Comparison of ENCODE assay signal across 8 mouse cellular contexts in genomic region chr4:149810372-149810771, GRCm38 (mm10). TPM values are rescaled to one million over a fixed set of nuclear protein-coding genes. Genes with fewer than 3 reads are reported as not detected.
A peak's percentile ranks its signal among the peaks of the same experiment; 100 is the strongest.
DNase-seq lines count a peak whose midpoint lies in the region; TF ChIP-seq lines count a peak whose summit lies in the region.
"Not testable (repeated sequence)": the region's sequence is repeated elsewhere in the genome, so short reads cannot be mapped to it uniquely, and the experiment has no call there.

No protein-coding gene starts in this region.

- peaks cover 22 to 34% of the 10 kb centered on the region in 2 experiments for H3K4me1 ChIP-seq in CH12.LX (ENCODE audit: control insufficient read depth in 1 of 2, insufficient read depth in 2 of 2)
- H3K4me1 ChIP-seq in limb, embryonic 10.5 days, result peaks cover 29% of the 10 kb centered on the region

- DNase-seq in CH12.LX (ENCODE audit: extremely low read depth); limb, embryonic 10.5 days (ENCODE audit: low spot score): not testable (repeated sequence)
- peak; percentile 51 to 56 for DNase-seq in cerebellum, postnatal 10 days
- DNase-seq in gastrocnemius, postnatal 14 days, result peak; percentile 53
- peak; percentile 48 for DNase-seq in kidney, postnatal 14 days
- peak; percentile 62 for DNase-seq in ovary, postnatal 10 days (ENCODE audit: low spot score)
- DNase-seq in testis, postnatal 10 days (ENCODE audit: low spot score), result peak; percentile 82
- peak; percentile 73 for DNase-seq in urinary bladder, postnatal 10 days (ENCODE audit: low spot score)

- not testable (repeated sequence) for H3K9ac ChIP-seq in CH12.LX (ENCODE audit: insufficient read depth, low read depth)

- dilution Hi-C loops in CH12.LX (cut with MboI; ENCODE audit: extremely low pct_ligation_motif_present, extremely low pct_unique_long_range_greater_than_20kb, low sequenced_read_pairs), result not testable (repeated sequence)

- in situ Hi-C loops in CH12.LX (cut with MboI; ENCODE audit: low pct_ligation_motif_present, low pct_unique_long_range_greater_than_20kb, low sequenced_read_pairs), result not testable (repeated sequence)

- not testable (repeated sequence) for H3K4me3 ChIP-seq in CH12.LX (replicated peaks in 1 of 3; ENCODE audit: low read depth in 2 of 3, low read length in 2 of 3, poor library complexity in 1 of 3); limb, embryonic 10.5 days

- TF ChIP-seq EP300 in CH12.LX (IDR thresholded peaks at IDR 0.05; ENCODE audit: low read length), result not testable (repeated sequence)

- not testable (repeated sequence) for TF ChIP-seq RAD21 in CH12.LX (IDR thresholded peaks at IDR 0.05; ENCODE audit: low read depth, low read length)

- intact Hi-C loops in gastrocnemius, postnatal 14 days (cut with DNase I; ENCODE audit: low total_unique reads), result not testable (repeated sequence)

- not testable (repeated sequence) for H3K9me3 ChIP-seq in CH12.LX (replicated peaks; ENCODE audit: low read length); limb, embryonic 10.5 days (replicated peaks)

- not testable (repeated sequence) for H3K4me2 ChIP-seq in CH12.LX (ENCODE audit: insufficient read depth, low read depth, poor library complexity, severe bottlenecking)

- not testable (repeated sequence) for H3K36me3 ChIP-seq in CH12.LX (replicated peaks in 1 of 2; ENCODE audit: control insufficient read depth in 1 of 2, insufficient read depth in 1 of 2, low read length in 1 of 2); limb, embryonic 10.5 days

- H3K79me2 ChIP-seq in CH12.LX (replicated peaks; ENCODE audit: control insufficient read depth, extremely low read depth, insufficient read depth, poor library complexity, severe bottlenecking), result not testable (repeated sequence)

- not testable (repeated sequence) for TF ChIP-seq CTCF in CH12.LX (conservative IDR thresholded peaks at IDR 0.05 in 1 of 2, IDR thresholded peaks at IDR 0.05 in 1 of 2; ENCODE audit: low read depth in 2 of 2, low read length in 2 of 2)

- peaks cover 42% of the 10 kb centered on the region for H3K27me3 ChIP-seq in CH12.LX (replicated peaks)
- H3K27me3 ChIP-seq in limb, embryonic 10.5 days (ENCODE audit: low read depth, poor library complexity, severe bottlenecking), result peaks cover 38% of the 10 kb centered on the region

- TF ChIP-seq POLR2A in CH12.LX (IDR thresholded peaks at IDR 0.05; ENCODE audit: low read depth, low read length), result not testable (repeated sequence)

- peak overlapping the region; percentile 3; the same call in 1 of the 2 replicates for H3K27ac ChIP-seq in CH12.LX (ENCODE audit: insufficient read depth, low read depth)
- peak overlapping the region; percentile 20; the same call in 1 of the 2 replicates for H3K27ac ChIP-seq in limb, embryonic 10.5 days

RNA-seq across cellular contexts. Expression of gene Slc25a33, which starts 36.3 kb away (rescaled TPM):
- total RNA-seq in CH12.LX (2012; rRNA removed) (24.4 and 25.3 TPM in 2 replicates), CH12.LX (2014; rRNA removed) (32.3 and 35.5 TPM in 2 replicates)
- polyA plus RNA-seq in CH12.LX (2012; ENCODE audit: insufficient read length, low read depth), result 32.4 and 33.3 TPM in 2 replicates
- total RNA-seq in gastrocnemius, postnatal 14 days (2021), result 10 to 100 TPM; 10.5 to 12.0 TPM
- polyA plus RNA-seq in limb, embryonic 10.5 days (2016; fragmentation: Nextera tagmentation; extraction: Ambion mirVana), result 24.5 and 25.4 TPM in 2 replicates
